Comparison of ENCODE assay signal across 8 mouse cellular contexts in the genomic region with DNA sequence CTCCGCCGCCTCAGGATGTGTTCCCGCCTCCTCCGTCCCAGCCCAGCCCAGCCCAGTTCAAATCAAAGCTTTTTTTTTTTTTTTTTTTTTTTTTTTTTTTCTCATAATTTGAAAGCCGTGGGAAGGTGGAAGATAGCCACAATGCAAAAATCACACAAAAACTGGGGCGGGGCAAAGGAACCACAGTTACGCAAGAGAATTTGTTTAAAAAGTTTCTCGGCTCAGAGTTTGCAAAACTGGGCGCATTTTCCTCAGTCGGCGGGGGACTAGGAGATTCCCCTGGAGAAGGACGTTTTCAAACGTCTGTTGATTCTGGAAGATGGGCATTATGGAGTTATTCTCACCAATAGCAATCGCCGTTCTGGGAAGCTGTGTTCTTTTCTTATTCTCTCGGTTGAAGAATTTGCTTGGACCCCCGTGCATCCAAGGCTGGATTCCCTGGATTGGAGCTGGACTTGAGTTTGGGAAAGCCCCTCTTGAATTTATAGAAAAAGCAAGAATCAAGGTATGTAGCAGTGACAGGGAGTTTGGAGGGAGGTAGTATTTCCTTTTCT. TPM values are rescaled to one million over a fixed set of nuclear protein-coding genes. Genes with fewer than 3 reads are reported as not detected.
DNase-seq lines count a peak whose midpoint lies in the region; ATAC-seq and TF ChIP-seq lines count a peak whose summit lies in the region.

Cyp39a1 (plus strand) TSS at position 136 of the 554 bp plus-strand sequence.

- peak within 1 kb of the TSS; percentile 66 for H3K4me3 ChIP-seq in neural tube, embryonic 11.5 days (ENCODE audit: low read depth, low read length)
- H3K4me3 ChIP-seq in forebrain, embryonic 10.5 days = peak within 1 kb of the TSS; percentile 88
- H3K4me3 ChIP-seq in limb, embryonic 14.5 days (replicated peaks; ENCODE audit: low read length) = peak within 1 kb of the TSS; percentile 79
- H3K4me3 ChIP-seq in stomach, embryonic 14.5 days (ENCODE audit: low read depth, low read length) = peak within 1 kb of the TSS; percentile 79

- H3K27ac ChIP-seq in neural tube, embryonic 11.5 days (ENCODE audit: low read depth, low read length) = no peak within 1 kb of the TSS; the same call in 1 of the 2 replicates
- H3K27ac ChIP-seq in forebrain, embryonic 10.5 days = peak within 1 kb of the TSS; percentile 87
- H3K27ac ChIP-seq in limb, embryonic 14.5 days (replicated peaks; ENCODE audit: low read depth, low read length) = peak within 1 kb of the TSS; percentile 40; the same call in 1 of the 2 replicates
- no peak within 1 kb of the TSS; the same call in 1 of the 2 replicates for H3K27ac ChIP-seq in stomach, embryonic 14.5 days (ENCODE audit: low read length)

- peaks cover 4% of the 10 kb centered on the region; the same call in 1 of the 2 replicates for H3K4me1 ChIP-seq in neural tube, embryonic 11.5 days (ENCODE audit: control insufficient read depth, insufficient read depth, low read length)
- H3K4me1 ChIP-seq in forebrain, embryonic 10.5 days = peaks cover 40% of the 10 kb centered on the region
- peaks cover 20% of the 10 kb centered on the region for H3K4me1 ChIP-seq in limb, embryonic 14.5 days (ENCODE audit: control insufficient read depth, insufficient read depth, low read length)
- H3K4me1 ChIP-seq in stomach, embryonic 14.5 days (ENCODE audit: control insufficient read depth, insufficient read depth, low read length) = peaks cover 12% of the 10 kb centered on the region; the same call in 1 of the 2 replicates

- TF ChIP-seq POLR2A in limb, embryonic 14.5 days (IDR thresholded peaks at IDR 0.05; ENCODE audit: borderline replicate concordance, extremely low read depth, insufficient read depth, insufficient read length) = no peak

- WGBS in neural tube, embryonic 11.5 days = under 1% methylated on average over 17 of the region's 17 CpGs
- under 1% methylated on average over 17 of the region's 17 CpGs for WGBS in forebrain, embryonic 10.5 days
- under 1% methylated on average over 17 of the region's 17 CpGs for WGBS in limb, embryonic 14.5 days
- WGBS in stomach, embryonic 14.5 days = 0% methylated on average over 17 of the region's 17 CpGs

- peak within 1 kb of the TSS; percentile 65 for H3K4me2 ChIP-seq in neural tube, embryonic 11.5 days (ENCODE audit: low read depth)
- H3K4me2 ChIP-seq in limb, embryonic 14.5 days (replicated peaks; ENCODE audit: low read depth, low read length, severe bottlenecking) = peak within 1 kb of the TSS; percentile 84
- peak within 1 kb of the TSS; percentile 88 for H3K4me2 ChIP-seq in stomach, embryonic 14.5 days (replicated peaks; ENCODE audit: low read depth, low read length)

- H3K36me3 ChIP-seq in neural tube, embryonic 11.5 days (ENCODE audit: control insufficient read depth, insufficient read depth, low read length) = no peaks in the 10 kb centered on the region
- peaks cover 17% of the 10 kb centered on the region for H3K36me3 ChIP-seq in forebrain, embryonic 10.5 days (replicated peaks)
- peaks cover 8% of the 10 kb centered on the region; the same call in 1 of the 2 replicates for H3K36me3 ChIP-seq in limb, embryonic 14.5 days (ENCODE audit: control insufficient read depth, insufficient read depth, low read length)
- H3K36me3 ChIP-seq in stomach, embryonic 14.5 days (ENCODE audit: control insufficient read depth, insufficient read depth, low read length) = no peaks in the 10 kb centered on the region

- 0 out of 2 replicates have a peak, but pooled peaks have one; percentile 0 for ATAC-seq in neural tube, embryonic 11.5 days (ENCODE audit: insufficient read depth, low FRiP score, low TSS enrichment)
- ATAC-seq in limb, embryonic 14.5 days (ENCODE audit: low FRiP score, low read depth) = no peak
- no peak for ATAC-seq in stomach, embryonic 14.5 days (ENCODE audit: insufficient number of reproducible peaks, insufficient read depth, low FRiP score, low read depth)
- no peak for ATAC-seq in frontal cortex, adult (ENCODE audit: low TSS enrichment)

- H3K9ac ChIP-seq in neural tube, embryonic 11.5 days (ENCODE audit: low read length) = peak within 1 kb of the TSS; percentile 91
- peak within 1 kb of the TSS; percentile 78 for H3K9ac ChIP-seq in limb, embryonic 14.5 days (ENCODE audit: low read depth, low read length, severe bottlenecking)
- H3K9ac ChIP-seq in stomach, embryonic 14.5 days (replicated peaks; ENCODE audit: low read depth, low read length) = peak within 1 kb of the TSS; percentile 60

- no peaks in the 10 kb centered on the region for H3K9me3 ChIP-seq in neural tube, embryonic 11.5 days (ENCODE audit: control insufficient read depth, low read length)
- no peaks in the 10 kb centered on the region for H3K9me3 ChIP-seq in forebrain, embryonic 10.5 days
- H3K9me3 ChIP-seq in limb, embryonic 14.5 days (ENCODE audit: control insufficient read depth, low read length) = no peaks in the 10 kb centered on the region
- H3K9me3 ChIP-seq in stomach, embryonic 14.5 days (ENCODE audit: control insufficient read depth, low read depth, low read length) = no peaks in the 10 kb centered on the region

- DNase-seq in neural tube, embryonic 11.5 days (ENCODE audit: low spot score) = no peak
- no peak for DNase-seq in neural tube, embryonic 10.5 days (ENCODE audit: extremely low spot score, low spot score)
- DNase-seq in forebrain, embryonic 10.5 days (ENCODE audit: extremely low spot score, low spot score) = no peak
- no peak for DNase-seq in limb, embryonic 14.5 days (ENCODE audit: low spot score)
- DNase-seq in gastrocnemius, postnatal 4 days (ENCODE audit: low spot score in 2 of 2) = no peak
- DNase-seq in left cerebral cortex, adult 18-20 months (ENCODE audit: low spot score in 2 of 2) = no peak

- no peaks in the 10 kb centered on the region for H3K27me3 ChIP-seq in neural tube, embryonic 11.5 days (ENCODE audit: control insufficient read depth, insufficient read depth, low read length)
- no peaks in the 10 kb centered on the region for H3K27me3 ChIP-seq in forebrain, embryonic 10.5 days (ENCODE audit: poor library complexity, severe bottlenecking)
- H3K27me3 ChIP-seq in limb, embryonic 14.5 days (ENCODE audit: control insufficient read depth, insufficient read depth, low read length) = no peaks in the 10 kb centered on the region
- no peaks in the 10 kb centered on the region for H3K27me3 ChIP-seq in stomach, embryonic 14.5 days (ENCODE audit: control insufficient read depth, insufficient read depth, low read length)

RNA-seq across cellular contexts. Expression of gene Cyp39a1, which starts in this region (rescaled TPM):
- polyA plus RNA-seq in neural tube, embryonic 11.5 days (2014; fragmentation: Nextera tagmentation; extraction: Ambion mirVana) = 24.8 and 25.2 TPM in 2 replicates
- 34.6 and 36.3 TPM in 2 replicates for polyA plus RNA-seq in forebrain, embryonic 10.5 days (2016; fragmentation: Nextera tagmentation; extraction: Ambion mirVana)
- 6.0 and 7.0 TPM in 2 replicates for polyA plus RNA-seq in limb, embryonic 14.5 days (2012; rRNA removed)
- 20.0 and 21.6 TPM in 2 replicates for polyA plus RNA-seq in limb, embryonic 14.5 days (2014; fragmentation: Nextera tagmentation; extraction: Ambion mirVana)
- 17.7 and 23.0 TPM in 2 replicates for polyA plus RNA-seq in stomach, embryonic 14.5 days (2014; fragmentation: Nextera tagmentation; extraction: Ambion mirVana)
- total RNA-seq in gastrocnemius, postnatal 4 days (2021) = 1 to 10 TPM; 8.0 to 8.4 TPM
- 1 to 10 TPM; 1.8 to 3.4 TPM for total RNA-seq in left cerebral cortex, adult 18-20 months (2021)

Comparison
In these comparisons a context has a peak if more than half of its experiments do, and no peak if none do; other contexts are left out.
1. H3K27ac ChIP-seq: peak in forebrain, embryonic 10.5 days (single experiment) and limb, embryonic 14.5 days (single experiment); none in neural tube, embryonic 11.5 days (single experiment) and stomach, embryonic 14.5 days (single experiment).
2. Peak in every context shown above with its lines, with median percentiles within 50 percentile points of each other: H3K4me2 ChIP-seq, H3K4me3 ChIP-seq and H3K9ac ChIP-seq.